Mouse (Mus musculus) ES-Bruce4 (cell line): ENCODE data around the gene Cldn6.

Source experiments
- CTCF ChIP-seq: IDR thresholded peaks from one replicate; pipeline ENCODE4 v1.8.1; 2011; ENCODE audit warnings: low read depth, low read length
- POLR2A ChIP-seq: IDR thresholded peaks from one replicate; pipeline ENCODE4 v1.8.1; 2011; ENCODE audit warnings: low read length; ENCODE audit not compliant: insufficient read depth

- TF ChIP-seq POLR2A (no peak), CTCF (no peak)
These were observed 25.7 kb upstream of the Cldn6 start for GRCm38 (mm10) chr17:23653324-23653723.
